Mouse (Mus musculus): Measurements from ENCODE around the gene Cc2d2a.

Cc2d2a gene

GRCm38 (mm10) chr5:43661997-43662961, at the start of gene Cc2d2a:
Cc2d2a (plus strand) TSS chr5:43662346.
- peak; percentile 57 for DNase-seq (ENCODE audit: extremely low spot score, low read depth, low spot score)

GRCm38 (mm10) chr5:43621575-43622299, 40.4 kb upstream of the Cc2d2a start:
- DNase-seq (ENCODE audit: extremely low spot score, low read depth, low spot score): no peak

GRCm38 (mm10) chr5:43625407-43625806, 36.7 kb upstream of the Cc2d2a start:
- DNase-seq (ENCODE audit: extremely low spot score, low read depth, low spot score): no peak

- DNase-seq (ENCODE audit: extremely low spot score, low read depth, low spot score): no peak
Observed at GRCm38 (mm10) chr5:43634071-43634601, 28.0 kb upstream of the Cc2d2a start.

GRCm38 (mm10) chr5:43634602-43635081, 27.5 kb upstream of the Cc2d2a start:
- DNase-seq (ENCODE audit: extremely low spot score, low read depth, low spot score): no peak

GRCm38 (mm10) chr5:43645020-43645419, 17.1 kb upstream of the Cc2d2a start:
- peak; percentile 53 for DNase-seq (ENCODE audit: extremely low spot score, low read depth, low spot score)

- DNase-seq (ENCODE audit: extremely low spot score, low read depth, low spot score): no peak
Observed at GRCm38 (mm10) chr5:43647098-43647774, 14.9 kb upstream of the Cc2d2a start.

GRCm38 (mm10) chr5:43661498-43661897, 648 bp upstream of the Cc2d2a start:
- DNase-seq (ENCODE audit: extremely low spot score, low read depth, low spot score): no peak

- DNase-seq (ENCODE audit: extremely low spot score, low read depth, low spot score): no peak
Observed at GRCm38 (mm10) chr5:43663531-43663930, 1.4 kb downstream of the Cc2d2a start.

- DNase-seq (ENCODE audit: extremely low spot score, low read depth, low spot score): no peak
Observed at GRCm38 (mm10) chr5:43665144-43665543, 3.0 kb downstream of the Cc2d2a start.

- DNase-seq (ENCODE audit: extremely low spot score, low read depth, low spot score): no peak
Observed at GRCm38 (mm10) chr5:43669118-43669645, 7.0 kb downstream of the Cc2d2a start.

- peak; percentile 76 for DNase-seq (ENCODE audit: extremely low spot score, low read depth, low spot score)
Observed at GRCm38 (mm10) chr5:43672177-43672911, 10.2 kb downstream of the Cc2d2a start.

GRCm38 (mm10) chr5:43673083-43673482, 10.9 kb downstream of the Cc2d2a start:
- no peak for DNase-seq (ENCODE audit: extremely low spot score, low read depth, low spot score)

- DNase-seq (ENCODE audit: extremely low spot score, low read depth, low spot score): no peak
Observed at GRCm38 (mm10) chr5:43685466-43685865, 23.3 kb downstream of the Cc2d2a start.

GRCm38 (mm10) chr5:43692489-43692888, 30.3 kb downstream of the Cc2d2a start:
- DNase-seq (ENCODE audit: extremely low spot score, low read depth, low spot score): no peak

- no peak for DNase-seq (ENCODE audit: extremely low spot score, low read depth, low spot score)
Observed at GRCm38 (mm10) chr5:43697133-43697532, 35.0 kb downstream of the Cc2d2a start.

GRCm38 (mm10) chr5:43699240-43699639, 37.1 kb downstream of the Cc2d2a start:
- no peak for DNase-seq (ENCODE audit: extremely low spot score, low read depth, low spot score)

- DNase-seq (ENCODE audit: extremely low spot score, low read depth, low spot score): no peak
Observed at GRCm38 (mm10) chr5:43721538-43722451, 59.6 kb downstream of the Cc2d2a start.

- no peak for DNase-seq (ENCODE audit: extremely low spot score, low read depth, low spot score)
Observed at GRCm38 (mm10) chr5:43722452-43722783, 60.3 kb downstream of the Cc2d2a start.

All from hindlimb bud, embryonic 11.5 days (tissue).